Mouse (Mus musculus) embryo, embryonic 10.5 days (tissue): Measurements from ENCODE around the gene Stard3nl.
"Not testable (repeated sequence)": the region's sequence is repeated elsewhere in the genome, so short reads cannot be mapped to it uniquely, and the experiment has no call there.

Experiments used
- DNase-seq: peaks from one replicate; pipeline ENCODE4 v3.0.0-alpha.2; 2015; ENCODE audit warnings: low spot score

The Stard3nl gene

DNA sequence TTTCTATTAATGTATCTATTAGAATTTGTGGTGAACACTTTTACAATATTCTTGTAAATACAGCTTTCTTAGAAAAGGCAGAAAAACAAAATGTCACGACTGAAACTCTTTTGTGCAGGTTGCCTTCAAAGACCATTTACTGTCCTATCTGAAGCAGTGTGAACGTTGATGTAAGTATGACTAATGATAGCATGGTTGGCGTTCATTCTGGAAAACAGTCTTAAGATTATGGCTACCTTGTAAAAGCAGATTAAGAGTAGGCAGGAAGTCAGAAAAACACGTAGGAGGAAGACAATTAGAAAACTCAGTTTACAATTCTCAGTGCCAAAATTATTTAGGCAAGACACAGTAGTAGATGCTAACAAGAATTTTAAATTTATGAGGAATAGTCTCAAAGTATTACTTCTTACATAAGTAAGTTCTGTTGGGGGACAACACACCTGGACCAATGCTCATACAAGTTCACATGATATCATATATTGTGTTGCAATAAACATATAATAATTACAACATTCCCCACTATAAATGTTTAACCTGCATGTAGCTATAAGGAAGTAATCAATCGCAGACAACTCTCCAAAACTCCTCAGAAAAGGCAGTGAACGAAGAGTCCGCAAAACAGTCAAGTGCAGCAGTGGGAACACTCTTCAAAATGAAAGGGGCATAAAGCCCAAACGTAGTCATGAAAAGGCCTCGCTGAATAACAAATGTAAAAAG is 14.3 kb downstream of the Stard3nl start:
- no peak for DNase-seq

GRCm38 (mm10) chr13:19379313-19379712 is 16.3 kb downstream of the Stard3nl start:
- DNase-seq: no peak

DNA sequence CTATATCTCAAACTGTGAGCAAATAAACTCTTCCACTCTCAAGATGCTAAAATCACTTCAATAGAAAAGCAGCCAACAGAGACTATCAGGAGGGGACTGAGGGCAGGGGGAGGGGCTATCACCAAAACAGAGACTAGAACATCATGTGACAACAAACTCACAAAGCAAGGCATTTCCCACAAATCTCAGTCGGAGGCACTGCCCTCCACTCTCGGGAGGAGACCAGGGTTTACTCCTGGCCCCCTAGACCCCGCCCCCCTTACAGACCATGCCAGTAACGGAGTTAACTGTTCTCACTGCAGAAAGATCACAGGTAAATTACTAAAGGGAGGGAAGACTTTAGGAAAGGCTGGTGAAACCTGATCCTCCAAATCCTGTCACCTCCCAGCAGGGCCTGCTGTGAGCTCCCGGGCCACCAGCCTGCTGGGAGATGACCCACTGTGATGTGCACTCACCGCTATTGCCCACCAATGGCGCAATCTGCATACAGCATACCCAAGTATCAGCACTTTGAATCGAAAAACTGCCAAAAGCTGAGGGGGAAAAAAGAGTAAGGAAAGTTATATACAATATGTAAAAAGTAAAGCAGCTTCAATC is 23.4 kb downstream of the Stard3nl start:
- no peak for DNase-seq

DNA sequence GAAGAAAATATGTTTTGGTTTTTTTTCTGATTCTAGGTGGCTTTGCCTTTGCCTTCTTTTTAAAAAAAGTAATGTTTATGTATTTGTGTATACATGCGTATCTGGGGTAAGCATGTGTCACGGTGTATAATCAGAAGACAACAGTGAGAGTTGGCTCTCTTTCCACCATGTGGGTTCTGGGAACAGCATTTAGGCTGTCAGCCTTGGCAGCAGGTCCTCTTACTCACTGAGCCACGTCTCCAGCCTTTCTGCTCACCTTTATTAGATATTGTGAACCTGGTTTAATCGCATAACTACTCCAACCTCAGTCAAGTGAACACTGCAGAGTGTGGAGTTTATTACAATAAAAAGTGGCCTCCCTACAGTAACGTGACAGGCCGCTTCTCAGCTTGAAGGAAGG is 26.8 kb downstream of the Stard3nl start:
- DNase-seq: no peak

DNA sequence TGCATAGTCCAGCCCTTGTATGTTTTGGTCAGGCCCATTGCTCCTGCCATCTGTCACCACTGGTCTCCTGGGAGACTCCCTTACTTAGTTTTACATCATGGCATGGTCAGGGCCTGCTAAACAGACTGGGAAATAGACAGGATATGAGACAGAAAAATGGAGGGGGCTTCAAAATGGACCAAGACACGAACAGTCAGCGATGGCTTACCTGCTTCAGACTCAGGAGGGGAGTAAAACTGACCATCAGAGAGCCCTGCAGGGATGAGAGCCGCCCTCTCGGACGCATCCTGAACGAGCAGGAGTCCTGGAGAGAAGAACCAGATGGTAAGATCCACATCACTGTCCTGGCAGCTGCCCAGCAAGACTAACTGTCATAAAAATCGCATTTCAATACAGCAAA is 28.1 kb downstream of the Stard3nl start:
- no peak for DNase-seq

- no peak for DNase-seq
Observed at GRCm38 (mm10) chr13:19366866-19367265, 28.7 kb downstream of the Stard3nl start.

DNA sequence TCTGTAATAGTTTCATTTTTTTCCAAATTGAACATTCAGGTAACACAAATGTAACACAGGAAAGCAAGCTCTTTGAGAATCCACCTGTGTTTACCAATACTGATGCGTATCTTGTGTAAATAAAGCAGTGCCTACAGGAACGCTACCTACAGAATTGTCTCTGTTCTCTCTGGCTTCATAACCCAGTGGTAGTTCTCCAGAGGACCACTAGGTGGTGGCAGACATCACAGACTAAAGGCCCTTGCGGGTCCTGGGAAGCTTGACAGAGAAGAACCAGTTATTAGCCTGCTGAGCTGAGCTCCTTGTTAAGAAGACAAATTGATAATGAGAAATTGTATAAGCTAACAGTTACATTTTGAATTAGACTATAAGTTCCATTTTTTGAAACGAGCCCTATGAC is 30.0 kb downstream of the Stard3nl start:
- peak; percentile 84 for DNase-seq

DNA sequence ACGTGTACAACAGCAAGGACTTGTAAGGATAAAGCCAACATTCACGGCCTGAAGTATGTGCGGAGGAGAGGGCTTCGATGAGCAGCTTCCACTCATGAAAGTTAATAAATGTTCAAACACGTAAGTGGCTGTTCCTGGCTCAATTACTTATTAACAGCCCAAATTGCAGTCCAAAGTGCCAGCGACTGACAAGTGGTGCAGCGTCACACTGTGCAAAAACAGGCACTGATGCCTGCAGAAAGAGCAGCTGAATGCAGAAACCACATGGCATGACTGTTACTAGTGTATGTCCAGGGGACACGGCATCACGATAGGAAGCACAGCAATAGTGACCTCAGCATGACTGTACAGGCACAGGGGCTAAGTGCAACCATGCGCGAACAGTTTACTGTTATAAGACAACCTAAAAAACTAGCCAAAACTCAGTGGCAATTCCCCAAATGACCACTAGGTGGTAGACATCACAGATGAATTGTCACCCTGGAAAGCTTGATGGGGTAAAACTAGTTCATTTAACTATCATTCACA is 31.3 kb downstream of the Stard3nl start:
- DNase-seq: peak; percentile 78

DNA sequence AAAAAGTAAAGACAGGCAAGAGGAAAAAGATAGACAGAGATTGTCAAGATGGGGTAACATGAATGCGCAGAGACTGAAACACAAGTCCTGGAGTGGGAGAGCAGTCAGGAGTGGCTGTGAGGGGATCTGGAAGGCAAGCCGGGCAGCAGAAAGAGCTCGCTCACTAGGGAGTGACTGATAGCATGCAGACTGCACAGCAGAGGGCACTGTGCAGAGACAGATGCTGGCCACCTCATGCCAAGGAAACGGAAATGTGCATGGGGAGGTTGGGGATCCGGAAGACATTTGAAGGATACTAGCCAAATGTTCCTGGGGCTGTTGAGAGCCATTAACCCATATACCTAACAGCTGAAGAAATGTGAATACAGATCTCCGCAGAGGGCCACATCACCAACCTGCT is 33.2 kb downstream of the Stard3nl start:
- DNase-seq: peak; percentile 26

GRCm38 (mm10) chr13:19358027-19358426 is 37.6 kb downstream of the Stard3nl start:
- DNase-seq: no peak

- DNase-seq: no peak
Observed at GRCm38 (mm10) chr13:19357301-19357700, 38.3 kb downstream of the Stard3nl start.

GRCm38 (mm10) chr13:19356720-19357119 is 38.9 kb downstream of the Stard3nl start:
- no peak for DNase-seq

- DNase-seq: no peak
Observed at GRCm38 (mm10) chr13:19356120-19356519, 39.5 kb downstream of the Stard3nl start.

- DNase-seq: no peak
Observed at GRCm38 (mm10) chr13:19352795-19353194, 42.8 kb downstream of the Stard3nl start.

DNA sequence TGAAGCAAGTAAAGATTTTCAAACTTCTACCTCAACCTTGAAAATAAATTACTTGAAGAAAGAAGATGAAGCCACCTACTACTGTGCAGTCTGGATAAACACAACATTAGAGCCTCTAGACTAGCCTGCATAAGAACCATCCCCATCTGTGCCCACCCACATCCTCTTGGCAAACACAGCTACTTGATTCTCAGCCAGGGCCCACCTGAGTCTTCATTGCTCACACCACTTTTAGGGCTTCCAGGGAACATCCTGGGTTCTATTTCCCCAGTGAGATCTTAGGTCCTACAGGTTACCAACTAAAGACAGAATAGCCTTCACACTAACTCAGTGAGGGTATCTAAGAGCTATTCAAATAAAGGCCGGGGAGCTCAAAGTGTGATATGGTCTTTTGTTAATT is 55.2 kb downstream of the Stard3nl start:
- not testable (repeated sequence) for DNase-seq

DNA sequence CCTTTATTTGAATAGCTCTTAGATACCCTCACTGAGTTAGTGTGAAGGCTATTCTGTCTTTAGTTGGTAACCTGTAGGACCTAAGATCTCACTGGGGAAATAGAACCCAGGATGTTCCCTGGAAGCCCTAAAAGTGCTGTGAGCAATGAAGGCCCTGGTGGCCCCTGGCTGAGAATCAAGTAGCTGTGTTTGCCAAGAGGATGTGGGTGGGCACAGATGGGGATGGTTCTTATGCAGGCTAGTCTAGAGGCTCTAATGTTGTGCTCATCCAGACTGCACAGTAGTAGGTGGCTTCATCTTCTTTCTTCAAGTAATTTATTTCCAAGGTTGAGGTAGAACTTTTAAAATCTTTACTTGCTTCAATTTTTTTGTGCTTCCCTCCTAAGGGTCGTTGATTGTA is 59.3 kb downstream of the Stard3nl start:
- not testable (repeated sequence) for DNase-seq
